Mouse (Mus musculus) neural tube, embryonic 14.5 days (tissue): ENCODE measurements around the gene Ipcef1. TPM values are rescaled to one million over a fixed set of nuclear protein-coding genes. Genes with fewer than 3 reads are reported as not detected.

ENCODE experiments used
- ATAC-seq: fragments of 200-750 bp; cut with Nextera tagmentation; 2 replicates; pipeline ENCODE4 v1.8.0; 2017; ENCODE audit warnings: low read depth, mild to moderate bottlenecking, moderate TSS enrichment, moderate library complexity
- H3K27ac ChIP-seq: fragments of 300-500 bp; sonication (generic); 2 replicates; pipeline ENCODE4 v1.5.1; 2014; ENCODE audit warnings: low read depth, mild to moderate bottlenecking, control low read depth, low read length, moderate library complexity, mixed read lengths
- H3K27me3 ChIP-seq: fragments of 300-500 bp; sonication (generic); 2 replicates; pipeline ENCODE4 v1.6.1; 2014; ENCODE audit warnings: low read length; ENCODE audit not compliant: control insufficient read depth, insufficient read depth
- H3K36me3 ChIP-seq: fragments of 300-500 bp; sonication (generic); 2 replicates; pipeline ENCODE4 v1.6.1; 2014; ENCODE audit warnings: low read length, mixed read lengths; ENCODE audit not compliant: control insufficient read depth, insufficient read depth
- H3K4me1 ChIP-seq: fragments of 300-500 bp; sonication (generic); 2 replicates; pipeline ENCODE4 v1.6.1; 2014; ENCODE audit warnings: low read length; ENCODE audit not compliant: control insufficient read depth, insufficient read depth
- H3K4me2 ChIP-seq: fragments of 300-500 bp; sonication (generic); 2 replicates; pipeline ENCODE4 v1.6.1; 2014; ENCODE audit warnings: mild to moderate bottlenecking, low read depth, low read length, control low read depth
- H3K4me3 ChIP-seq: fragments of 300-500 bp; sonication (generic); 2 replicates; pipeline ENCODE4 v1.5.1; 2014; ENCODE audit warnings: low read depth, low read length, control low read depth, mixed read lengths
- H3K9ac ChIP-seq: fragments of 300-500 bp; sonication (generic); replicated peaks from 2 replicates; pipeline ENCODE4 v1.6.1; 2014; ENCODE audit warnings: low read depth, mild to moderate bottlenecking, control low read depth, low read length, mixed read lengths
- H3K9me3 ChIP-seq: fragments of 300-500 bp; sonication (generic); 2 replicates; pipeline ENCODE4 v1.6.1; 2016; ENCODE audit warnings: low read length; ENCODE audit not compliant: control insufficient read depth
- WGBS: fragments of 180-500 bp; shearing (Covaris S2); extraction: QIAGEN DNeasy Blood & Tissue Kit; methylation state at CpG from one replicate; pipeline ENCODE4 v1.1.7; 2014; 5-methylcytosine and 5-hydroxymethylcytosine counted together
- polyA plus RNA-seq: library from polyadenylated mRNA; unstranded; fragments of >200 nt; fragmentation: Nextera tagmentation; extraction: Ambion mirVana; gene quantifications from 2 replicates; pipeline ENCODE4 v1.2.1, GENCODE M21; 2014

Ipcef1 gene
- polyA plus RNA-seq, 1 experiment from 2014 or later, result 5.4 TPM

GRCm38 (mm10) chr10:7069090-7069489 is 16.8 kb upstream of the Ipcef1 start:
- Histone ChIP-seq H3K36me3 (no peaks in the 10 kb centered on the region), H3K27me3 (no peaks in the 10 kb centered on the region), H3K27ac (no peak overlapping the region), H3K4me2 (no peak overlapping the region), H3K9ac (no peak overlapping the region), H3K4me1 (no peaks in the 10 kb centered on the region), H3K9me3 (no peaks in the 10 kb centered on the region), H3K4me3 (no peak overlapping the region)
- ATAC-seq, result no peak
- WGBS, result 88% methylated on average over 2 of the region's 2 CpGs

GRCm38 (mm10) chr10:7068608-7069007 is 16.3 kb upstream of the Ipcef1 start:
- no peak overlapping the region for H3K27ac ChIP-seq
- H3K4me2 ChIP-seq, result no peak overlapping the region
- no peaks in the 10 kb centered on the region for H3K36me3 ChIP-seq
- H3K9ac ChIP-seq, result no peak overlapping the region
- H3K4me3 ChIP-seq, result no peak overlapping the region
- no peak for ATAC-seq
- no peaks in the 10 kb centered on the region for H3K27me3 ChIP-seq
- no peaks in the 10 kb centered on the region for H3K9me3 ChIP-seq
- no peaks in the 10 kb centered on the region for H3K4me1 ChIP-seq
- 66% methylated on average over 12 of the region's 12 CpGs for WGBS

- Histone ChIP-seq H3K4me2 (no peak overlapping the region), H3K4me3 (no peak overlapping the region), H3K36me3 (no peaks in the 10 kb centered on the region), H3K27ac (no peak overlapping the region), H3K4me1 (no peaks in the 10 kb centered on the region), H3K9ac (no peak overlapping the region), H3K27me3 (no peaks in the 10 kb centered on the region), H3K9me3 (no peaks in the 10 kb centered on the region)
- 82% methylated on average over 9 of the region's 9 CpGs for WGBS
- no peak for ATAC-seq
Observed at GRCm38 (mm10) chr10:7063752-7064457, 11.6 kb upstream of the Ipcef1 start.

DNA sequence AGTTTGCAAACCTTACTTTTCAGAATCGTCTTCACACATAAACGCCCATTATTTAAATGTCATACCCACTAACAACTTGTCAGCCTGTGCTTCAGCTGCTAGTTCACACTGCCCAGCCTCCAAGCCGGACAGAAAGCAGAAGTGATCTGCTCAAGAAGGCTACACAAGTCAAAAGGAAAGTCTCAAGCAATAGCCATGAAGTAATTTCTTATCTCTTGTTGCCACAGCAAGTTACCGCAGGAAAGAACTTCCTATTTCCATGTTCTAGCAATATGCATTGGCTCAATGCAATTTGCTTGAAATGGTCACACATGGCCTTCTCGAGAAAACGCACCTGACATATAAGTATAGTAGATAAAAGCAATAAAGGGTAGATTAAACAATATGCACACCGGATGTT is 10.7 kb upstream of the Ipcef1 start:
- H3K27me3 ChIP-seq, result no peaks in the 10 kb centered on the region
- H3K4me2 ChIP-seq, result no peak overlapping the region
- ATAC-seq, result no peak
- WGBS, result 88% methylated on average over 7 of the region's 7 CpGs
- H3K9me3 ChIP-seq, result no peaks in the 10 kb centered on the region
- H3K36me3 ChIP-seq, result no peaks in the 10 kb centered on the region
- no peaks in the 10 kb centered on the region for H3K4me1 ChIP-seq
- H3K9ac ChIP-seq, result no peak overlapping the region
- H3K4me3 ChIP-seq, result no peak overlapping the region
- no peak overlapping the region for H3K27ac ChIP-seq

GRCm38 (mm10) chr10:7060326-7060725 is 8.0 kb upstream of the Ipcef1 start:
- no peak overlapping the region for H3K27ac ChIP-seq
- H3K4me2 ChIP-seq, result no peak overlapping the region
- 28% methylated on average over 5 of the region's 5 CpGs for WGBS
- H3K9me3 ChIP-seq, result no peaks in the 10 kb centered on the region
- ATAC-seq, result no peak
- H3K4me1 ChIP-seq, result no peaks in the 10 kb centered on the region
- H3K27me3 ChIP-seq, result no peaks in the 10 kb centered on the region
- H3K36me3 ChIP-seq, result no peaks in the 10 kb centered on the region
- H3K4me3 ChIP-seq, result no peak overlapping the region
- H3K9ac ChIP-seq, result no peak overlapping the region

DNA sequence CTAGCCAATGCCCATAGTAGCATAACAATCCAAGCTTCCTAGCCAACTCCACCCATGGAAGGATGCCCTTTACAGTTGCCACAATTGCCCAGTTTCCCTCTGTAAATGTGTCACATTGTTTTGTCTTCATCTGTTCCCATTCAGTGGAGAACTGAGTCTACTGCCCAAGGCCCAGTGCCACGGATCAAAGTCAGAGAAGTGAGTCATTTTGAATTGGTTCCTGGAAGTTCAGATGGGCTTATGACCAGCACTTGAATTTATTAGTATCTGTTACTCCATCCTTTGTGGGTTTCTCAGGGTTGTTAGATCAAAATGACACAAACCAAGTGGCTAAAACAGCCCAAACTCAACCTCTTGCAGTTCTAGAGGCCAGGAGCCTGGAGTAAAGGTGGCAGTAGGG is 5.3 kb upstream of the Ipcef1 start:
- no peak overlapping the region for H3K27ac ChIP-seq
- whole genome bisulfite sequencing, result 79% methylated on average over 1 of the region's 1 CpGs
- no peaks in the 10 kb centered on the region for H3K36me3 ChIP-seq
- no peaks in the 10 kb centered on the region for H3K9me3 ChIP-seq
- 0 out of 2 replicates have a peak, but pooled peaks cover under 1% of the 10 kb centered on the region for H3K4me1 ChIP-seq
- no peak overlapping the region for H3K4me2 ChIP-seq
- no peak for ATAC-seq
- no peak overlapping the region for H3K4me3 ChIP-seq
- H3K27me3 ChIP-seq, result no peaks in the 10 kb centered on the region
- no peak overlapping the region for H3K9ac ChIP-seq

DNA sequence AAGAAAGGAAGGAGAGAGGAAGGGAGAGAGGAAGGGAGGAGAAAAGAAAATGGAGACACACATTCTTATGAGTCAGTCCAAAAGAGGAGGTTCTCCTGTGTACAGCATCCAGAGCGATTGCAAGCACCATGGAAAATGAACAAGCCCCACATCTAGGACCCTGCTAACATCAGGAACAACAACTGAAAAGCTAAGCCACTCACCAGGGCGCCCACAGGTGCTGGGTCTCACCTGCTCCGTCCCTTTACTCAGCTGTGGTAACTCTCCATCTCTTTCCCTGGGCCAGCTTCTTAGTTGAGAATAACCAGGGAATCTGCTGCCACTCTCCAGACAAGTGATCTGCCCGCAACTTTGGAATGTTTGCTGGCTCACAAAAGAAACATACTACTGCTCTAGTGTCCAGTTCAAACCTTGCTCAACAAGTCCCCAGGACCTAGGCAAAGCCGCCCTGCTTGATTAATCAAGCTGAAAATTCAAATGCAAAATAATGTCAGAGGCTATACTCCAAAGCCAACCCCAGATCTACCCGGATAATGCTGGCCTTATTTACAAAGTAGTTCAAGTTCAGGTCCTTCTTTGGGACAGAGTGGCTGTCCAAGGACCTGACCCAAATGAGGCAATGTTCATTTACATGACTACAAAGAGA is 2.4 kb upstream of the Ipcef1 start:
- no peak for ATAC-seq
- no peak overlapping the region for H3K27ac ChIP-seq
- no peaks in the 10 kb centered on the region for H3K27me3 ChIP-seq
- no peaks in the 10 kb centered on the region for H3K36me3 ChIP-seq
- H3K9me3 ChIP-seq, result no peaks in the 10 kb centered on the region
- H3K9ac ChIP-seq, result no peak overlapping the region
- 82% methylated on average over 6 of the region's 6 CpGs for WGBS
- H3K4me1 ChIP-seq, result 0 out of 2 replicates have a peak, but pooled peaks cover 5% of the 10 kb centered on the region
- no peak overlapping the region for H3K4me3 ChIP-seq
- no peak overlapping the region for H3K4me2 ChIP-seq

- 0 out of 2 replicates have a peak, but pooled peaks cover 5% of the 10 kb centered on the region for H3K4me1 ChIP-seq
- WGBS, result 79% methylated on average over 3 of the region's 3 CpGs
- H3K9me3 ChIP-seq, result no peaks in the 10 kb centered on the region
- no peak overlapping the region for H3K4me3 ChIP-seq
- no peak overlapping the region for H3K4me2 ChIP-seq
- H3K36me3 ChIP-seq, result no peaks in the 10 kb centered on the region
- no peak overlapping the region for H3K9ac ChIP-seq
- no peak overlapping the region for H3K27ac ChIP-seq
- H3K27me3 ChIP-seq, result no peaks in the 10 kb centered on the region
- no peak for ATAC-seq
Observed at GRCm38 (mm10) chr10:7049901-7050300, 2.4 kb downstream of the Ipcef1 start.

DNA sequence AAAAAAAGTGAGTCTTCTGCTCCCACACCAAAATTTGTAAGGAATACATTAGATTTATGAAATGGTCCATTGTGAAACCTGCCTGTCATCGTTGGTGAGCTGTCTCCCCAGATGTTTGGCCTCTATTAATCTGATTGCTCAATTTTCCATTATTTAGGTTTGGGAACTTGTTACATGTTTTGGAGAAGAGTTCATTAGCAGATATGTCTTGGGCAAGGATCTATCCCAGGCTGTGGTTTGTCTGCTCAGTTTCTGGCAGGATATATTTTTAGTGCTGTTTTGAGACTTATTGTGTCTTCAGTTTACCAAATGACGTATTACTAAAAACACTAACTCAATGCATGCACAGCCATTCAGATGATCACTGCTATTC is 4.4 kb downstream of the Ipcef1 start:
- WGBS, result 87% methylated on average over 2 of the region's 2 CpGs
- no peak for ATAC-seq
- no peak overlapping the region for H3K4me3 ChIP-seq

More for the DNA sequence above, 4.4 kb downstream of the Ipcef1 start:
- H3K9me3 ChIP-seq, result no peaks in the 10 kb centered on the region
- no peak overlapping the region for H3K27ac ChIP-seq
- H3K9ac ChIP-seq, result no peak overlapping the region
- H3K4me1 ChIP-seq, result 0 out of 2 replicates have a peak, but pooled peaks cover 5% of the 10 kb centered on the region
- H3K36me3 ChIP-seq, result no peaks in the 10 kb centered on the region
- H3K27me3 ChIP-seq, result no peaks in the 10 kb centered on the region
- no peak overlapping the region for H3K4me2 ChIP-seq
